Mouse (Mus musculus) ES-Bruce4 (cell line): ENCODE measurements around the gene Armh4. TPM values are rescaled to one million over a fixed set of nuclear protein-coding genes. Genes with fewer than 3 reads are reported as not detected.

Experiments used
- H3K27ac ChIP-seq: 2 replicates; pipeline ENCODE4 v1.5.1; 2012; ENCODE audit warnings: low read length, inconsistent platforms; ENCODE audit not compliant: insufficient read depth
- H3K27me3 ChIP-seq: 2 replicates; pipeline ENCODE4 v1.6.1; 2012; ENCODE audit warnings: mild to moderate bottlenecking, low read length, inconsistent platforms; ENCODE audit not compliant: control insufficient read depth, poor library complexity, insufficient read depth, severe bottlenecking
- H3K36me3 ChIP-seq: 2 replicates; pipeline ENCODE4 v1.6.1; 2012; ENCODE audit warnings: inconsistent platforms, mild to moderate bottlenecking, low read length, moderate library complexity; ENCODE audit not compliant: control insufficient read depth, poor library complexity, insufficient read depth, severe bottlenecking
- H3K4me1 ChIP-seq: one replicate; pipeline ENCODE4 v1.8.1; 2011; ENCODE audit warnings: low read length; ENCODE audit not compliant: control insufficient read depth, insufficient read depth
- H3K4me3 ChIP-seq: 2 replicates; pipeline ENCODE4 v1.5.1; 2011; ENCODE audit warnings: low read depth, mild to moderate bottlenecking, low read length
- H3K9ac ChIP-seq: 2 replicates; pipeline ENCODE4 v1.6.1; 2012; ENCODE audit warnings: low read depth, mild to moderate bottlenecking, inconsistent platforms; ENCODE audit not compliant: poor library complexity, severe bottlenecking
- H3K9me3 ChIP-seq: replicated peaks from 2 replicates; pipeline ENCODE4 v1.6.1; 2012; ENCODE audit warnings: mild to moderate bottlenecking, low read length, inconsistent platforms; ENCODE audit not compliant: control insufficient read depth, poor library complexity, insufficient read depth, severe bottlenecking
- CTCF ChIP-seq: IDR thresholded peaks from one replicate; pipeline ENCODE4 v1.8.1; 2011; ENCODE audit warnings: low read depth, low read length
- EP300 ChIP-seq: IDR thresholded peaks from 2 replicates; pipeline ENCODE4 v1.6.1; 2011; ENCODE audit warnings: low read depth, low read length; ENCODE audit not compliant: insufficient read depth
- POLR2A ChIP-seq: IDR thresholded peaks from one replicate; pipeline ENCODE4 v1.8.1; 2011; ENCODE audit warnings: low read length; ENCODE audit not compliant: insufficient read depth
- polyA plus RNA-seq: library from polyadenylated mRNA; stranded (reverse); fragments of >200 nt; gene quantifications from 2 replicates; pipeline ENCODE4 v1.2.4, GENCODE M21; 2011; ENCODE audit warnings: low read depth; ENCODE audit not compliant: missing spikeins, insufficient read depth, insufficient read length

Gene Armh4
- polyA plus RNA-seq, 1 experiment = 17.9 TPM

- Histone ChIP-seq H3K4me3 (no peak overlapping the region), H3K27me3 (no peaks in the 10 kb centered on the region), H3K4me1 (no peaks in the 10 kb centered on the region), H3K27ac (no peak overlapping the region), H3K9ac (no peak overlapping the region), H3K9me3 (no peaks in the 10 kb centered on the region), H3K36me3 (0 out of 2 replicates have a peak, but pooled peaks cover 2% of the 10 kb centered on the region)
- TF ChIP-seq POLR2A = no peak
- no peak for TF ChIP-seq CTCF
- TF ChIP-seq EP300 = no peak
Observed at GRCm38 (mm10) chr14:49771746-49772145, 11.4 kb downstream of the Armh4 start.

DNA sequence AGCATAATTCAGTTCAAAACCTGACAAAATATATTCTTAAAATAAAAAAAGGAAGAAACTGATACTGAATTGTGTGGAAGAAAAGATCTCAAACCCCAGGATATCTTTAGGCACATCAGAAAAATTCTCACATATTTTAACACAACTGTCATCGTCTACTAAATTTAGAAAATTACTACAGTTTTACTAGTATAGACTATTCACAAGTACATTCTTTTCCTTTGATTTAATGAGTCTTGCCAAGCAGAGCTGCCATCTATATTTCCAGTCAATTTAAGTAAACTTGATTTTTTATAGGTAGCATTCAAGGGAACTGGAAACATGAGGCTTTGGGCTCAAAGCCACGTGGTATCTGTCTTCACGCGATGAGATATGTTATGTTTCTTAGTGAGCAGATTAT is 16.6 kb downstream of the Armh4 start:
- Histone ChIP-seq H3K4me1 (no peaks in the 10 kb centered on the region), H3K9me3 (no peaks in the 10 kb centered on the region), H3K4me3 (no peak overlapping the region), H3K27me3 (no peaks in the 10 kb centered on the region), H3K36me3 (0 out of 2 replicates have a peak, but pooled peaks cover 2% of the 10 kb centered on the region), H3K27ac (no peak overlapping the region), H3K9ac (no peak overlapping the region)
- TF ChIP-seq EP300 (no peak), CTCF (no peak), POLR2A (no peak)

GRCm38 (mm10) chr14:49755845-49756244 is 27.3 kb downstream of the Armh4 start:
- Histone ChIP-seq H3K27me3 (no peaks in the 10 kb centered on the region), H3K9me3 (no peaks in the 10 kb centered on the region), H3K9ac (no peak overlapping the region), H3K27ac (no peak overlapping the region), H3K4me3 (no peak overlapping the region), H3K4me1 (no peaks in the 10 kb centered on the region), H3K36me3 (no peaks in the 10 kb centered on the region)
- no peak for TF ChIP-seq EP300

GRCm38 (mm10) chr14:49752614-49753013 is 30.6 kb downstream of the Armh4 start:
- Histone ChIP-seq H3K27me3 (no peaks in the 10 kb centered on the region; the same call in 1 of the 2 replicates), H3K9me3 (no peaks in the 10 kb centered on the region), H3K27ac (no peak overlapping the region), H3K4me1 (no peaks in the 10 kb centered on the region), H3K9ac (no peak overlapping the region), H3K36me3 (no peaks in the 10 kb centered on the region), H3K4me3 (no peak overlapping the region)
- TF ChIP-seq POLR2A (no peak), CTCF (no peak), EP300 (no peak)

- Histone ChIP-seq H3K27me3 (no peaks in the 10 kb centered on the region; the same call in 1 of the 2 replicates), H3K9me3 (no peaks in the 10 kb centered on the region), H3K27ac (no peak overlapping the region), H3K4me1 (no peaks in the 10 kb centered on the region), H3K4me3 (no peak overlapping the region), H3K36me3 (no peaks in the 10 kb centered on the region), H3K9ac (no peak overlapping the region)
- TF ChIP-seq POLR2A = no peak
- TF ChIP-seq CTCF = no peak
- TF ChIP-seq EP300 = no peak
Observed at GRCm38 (mm10) chr14:49745874-49746273, 37.3 kb downstream of the Armh4 start.

- Histone ChIP-seq H3K27me3 (no peaks in the 10 kb centered on the region; the same call in 1 of the 2 replicates), H3K4me3 (no peak overlapping the region), H3K9me3 (no peaks in the 10 kb centered on the region), H3K36me3 (no peaks in the 10 kb centered on the region), H3K9ac (no peak overlapping the region), H3K4me1 (no peaks in the 10 kb centered on the region), H3K27ac (no peak overlapping the region)
- TF ChIP-seq EP300 = no peak
- no peak for TF ChIP-seq POLR2A
- no peak for TF ChIP-seq CTCF
Observed at GRCm38 (mm10) chr14:49743946-49744526, 39.1 kb downstream of the Armh4 start.
